Mouse (Mus musculus): ENCODE data around the gene Plpp4. TPM values are rescaled to one million over a fixed set of nuclear protein-coding genes. Genes with fewer than 3 reads are reported as not detected.

Plpp4 gene
- total and polyA plus RNA-seq, 3 experiments: not detected

DNA sequence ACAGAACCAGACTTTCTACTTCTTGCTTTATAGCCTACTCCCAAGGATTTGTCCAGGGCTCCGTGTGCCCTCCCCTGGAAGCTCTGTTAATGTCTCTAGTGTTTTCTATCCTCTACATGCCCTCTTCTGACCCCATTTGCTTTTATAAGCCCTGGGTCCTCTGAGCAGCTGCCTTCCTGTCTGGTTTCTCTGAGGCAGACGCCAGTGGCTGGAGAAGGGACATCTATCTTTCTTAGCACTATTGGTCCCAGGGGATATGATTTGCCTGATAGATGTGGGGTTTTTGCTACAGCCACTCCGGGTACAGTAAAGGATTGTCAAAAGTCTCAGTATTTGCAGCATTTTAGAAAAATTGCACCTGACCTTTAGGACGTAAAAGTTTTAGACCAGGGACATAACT, 46.5 kb downstream of the Plpp4 start:
- no peak for TF ChIP-seq ZC3H11A (IDR thresholded peaks at IDR 0.05; ENCODE audit: low read depth, low read length)
- no peak for TF ChIP-seq PAX5 (IDR thresholded peaks at IDR 0.05; ENCODE audit: low read length)
- TF ChIP-seq POLR2A (IDR thresholded peaks at IDR 0.05; ENCODE audit: low read depth, low read length): no peak
- TF ChIP-seq BHLHE40 (IDR thresholded peaks at IDR 0.05; ENCODE audit: low read depth, low read length): no peak
- TF ChIP-seq JUND (conservative IDR thresholded peaks at IDR 0.05; ENCODE audit: low read depth, low read length): no peak
- TF ChIP-seq TCF12 (IDR thresholded peaks at IDR 0.05; ENCODE audit: low read depth, low read length): no peak
- no peak for TF ChIP-seq SIN3A (IDR thresholded peaks at IDR 0.05; ENCODE audit: low read length)
- TF ChIP-seq ELF1 (IDR thresholded peaks at IDR 0.05; ENCODE audit: low read depth, low read length): no peak
- TF ChIP-seq MXI1 (IDR thresholded peaks at IDR 0.05; ENCODE audit: low read depth, low read length): no peak
- no peak for TF ChIP-seq IRF4 (IDR thresholded peaks at IDR 0.05; ENCODE audit: low read depth, low read length)
- dilution Hi-C loops (cut with MboI; ENCODE audit: extremely low pct_ligation_motif_present, extremely low pct_unique_long_range_greater_than_20kb, low sequenced_read_pairs): no loop called here
- no peak overlapping the region for H3K4me3 ChIP-seq (replicated peaks in 1 of 3; ENCODE audit: low read depth in 2 of 3, low read length in 2 of 3, poor library complexity in 1 of 3)
- in situ Hi-C loops (cut with MboI; ENCODE audit: low pct_ligation_motif_present, low pct_unique_long_range_greater_than_20kb, low sequenced_read_pairs): loop anchor here (25.0 kb wide), 1 partner anchor 441 kb away; no protein-coding TSS in a partner anchor
- DNase-seq (ENCODE audit: extremely low read depth): no peak
- H3K36me3 ChIP-seq (replicated peaks in 1 of 2; ENCODE audit: control insufficient read depth in 1 of 2, insufficient read depth in 1 of 2, low read length in 1 of 2): no peaks in the 10 kb centered on the region
- H3K79me2 ChIP-seq (replicated peaks; ENCODE audit: control insufficient read depth, extremely low read depth, insufficient read depth, poor library complexity, severe bottlenecking): no peaks in the 10 kb centered on the region
- H3K27me3 ChIP-seq (replicated peaks): peaks cover 91% of the 10 kb centered on the region
- no peaks in the 10 kb centered on the region for H3K9me3 ChIP-seq (replicated peaks; ENCODE audit: low read length)
- H3K9ac ChIP-seq (ENCODE audit: insufficient read depth, low read depth): no peak overlapping the region
- H3K4me1 ChIP-seq (ENCODE audit: control insufficient read depth in 1 of 2, insufficient read depth in 2 of 2): no peaks in the 10 kb centered on the region
- H3K27ac ChIP-seq (ENCODE audit: insufficient read depth, low read depth): no peak overlapping the region
- H3K4me2 ChIP-seq (ENCODE audit: insufficient read depth, low read depth, poor library complexity, severe bottlenecking): no peak overlapping the region

DNA sequence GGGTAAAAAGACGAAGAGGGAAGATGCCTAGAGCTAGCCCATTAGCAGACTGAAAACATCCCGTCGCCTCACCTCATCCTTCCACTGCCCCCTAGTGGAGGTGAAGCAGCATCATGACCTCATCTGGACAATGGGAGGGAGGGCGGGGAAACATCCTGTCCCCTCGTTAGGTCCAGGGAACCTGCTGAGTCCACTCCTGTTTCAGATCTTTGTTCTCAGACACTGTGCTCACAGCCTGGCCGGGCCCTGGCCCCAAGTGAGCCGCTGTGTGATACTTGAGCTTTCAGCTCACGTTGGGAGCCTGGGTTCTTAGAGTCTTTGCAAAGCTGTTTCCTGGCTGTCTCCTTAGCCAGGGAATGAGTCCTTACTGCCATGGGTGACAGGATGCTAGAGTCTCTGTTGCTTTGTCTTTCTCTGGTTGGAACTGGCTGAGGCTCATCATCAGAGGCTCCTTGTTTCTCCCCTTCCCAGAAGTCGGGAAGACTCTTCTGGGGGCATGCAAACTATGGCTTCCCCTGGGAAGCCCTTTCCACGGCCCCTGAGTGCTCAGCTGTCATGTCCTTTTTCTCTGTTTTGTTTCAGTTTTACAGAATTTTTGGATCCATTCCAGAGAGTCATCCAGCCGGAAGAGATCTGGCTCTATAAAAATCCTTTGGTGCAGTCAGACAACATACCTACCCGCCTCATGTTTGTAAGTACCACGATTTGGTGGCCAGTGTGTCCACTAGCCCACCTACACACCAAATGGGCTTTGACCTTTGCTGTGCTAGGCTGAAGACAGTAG, 50.4 kb downstream of the Plpp4 start:
- dilution Hi-C loops (cut with MboI; ENCODE audit: extremely low pct_ligation_motif_present, extremely low pct_unique_long_range_greater_than_20kb, low sequenced_read_pairs) (no loop called here), in situ Hi-C loops (cut with MboI; ENCODE audit: low pct_ligation_motif_present, low pct_unique_long_range_greater_than_20kb, low sequenced_read_pairs) (loop anchor here (25.0 kb wide), 1 partner anchor 445 kb away; no protein-coding TSS in a partner anchor)
- Histone ChIP-seq H3K4me1 (ENCODE audit: control insufficient read depth in 1 of 2, insufficient read depth in 2 of 2) (no peaks in the 10 kb centered on the region), H3K27ac (ENCODE audit: insufficient read depth, low read depth) (no peak overlapping the region), H3K79me2 (replicated peaks; ENCODE audit: control insufficient read depth, extremely low read depth, insufficient read depth, poor library complexity, severe bottlenecking) (no peaks in the 10 kb centered on the region), H3K36me3 (replicated peaks in 1 of 2; ENCODE audit: control insufficient read depth in 1 of 2, insufficient read depth in 1 of 2, low read length in 1 of 2) (no peaks in the 10 kb centered on the region), H3K9ac (ENCODE audit: insufficient read depth, low read depth) (no peak overlapping the region), H3K4me3 (replicated peaks in 1 of 3; ENCODE audit: low read depth in 2 of 3, low read length in 2 of 3, poor library complexity in 1 of 3) (no peak overlapping the region), H3K9me3 (replicated peaks; ENCODE audit: low read length) (no peaks in the 10 kb centered on the region), H3K27me3 (replicated peaks) (peaks cover 88% of the 10 kb centered on the region), H3K4me2 (ENCODE audit: insufficient read depth, low read depth, poor library complexity, severe bottlenecking) (no peak overlapping the region)
- peak; percentile 36 for DNase-seq (ENCODE audit: extremely low read depth)
- no peak for TF ChIP-seq BHLHE40 (IDR thresholded peaks at IDR 0.05; ENCODE audit: low read depth, low read length)
- TF ChIP-seq TBP (conservative IDR thresholded peaks at IDR 0.05; ENCODE audit: low read depth, low read length): no peak
- no peak for TF ChIP-seq JUND (conservative IDR thresholded peaks at IDR 0.05; ENCODE audit: low read depth, low read length)
- no peak for TF ChIP-seq RCOR1 (conservative IDR thresholded peaks at IDR 0.05; ENCODE audit: low read depth, low read length)
- TF ChIP-seq MAZ (IDR thresholded peaks at IDR 0.05; ENCODE audit: low read depth, low read length): 0 out of 2 replicates have a peak, but pooled peaks have one; percentile 25
- TF ChIP-seq CHD2 (IDR thresholded peaks at IDR 0.05; ENCODE audit: low read length): no peak
- peak; percentile 9 to 69; a peak in 3 of 4 replicates for TF ChIP-seq CTCF (conservative IDR thresholded peaks at IDR 0.05 in 1 of 2, IDR thresholded peaks at IDR 0.05 in 1 of 2; ENCODE audit: low read depth in 2 of 2, low read length in 2 of 2)
- no peak for TF ChIP-seq ZNF384 (IDR thresholded peaks at IDR 0.05; ENCODE audit: low read depth, low read length)
- TF ChIP-seq RAD21 (IDR thresholded peaks at IDR 0.05; ENCODE audit: low read depth, low read length): peak; percentile 57
- TF ChIP-seq ETS1 (conservative IDR thresholded peaks at IDR 0.05; ENCODE audit: low read depth, low read length): no peak
- no peak for TF ChIP-seq GABPA (IDR thresholded peaks at IDR 0.05; ENCODE audit: insufficient replicate concordance, low read depth, low read length)
- no peak for TF ChIP-seq MXI1 (IDR thresholded peaks at IDR 0.05; ENCODE audit: low read depth, low read length)
- peak; percentile 37 for TF ChIP-seq SMC3 (IDR thresholded peaks at IDR 0.05; ENCODE audit: low read depth, low read length)
- TF ChIP-seq E2F4 (IDR thresholded peaks at IDR 0.05; ENCODE audit: insufficient replicate concordance, low read depth, low read length): no peak
- no peak for TF ChIP-seq USF1 (IDR thresholded peaks at IDR 0.05; ENCODE audit: low read depth, low read length)
- TF ChIP-seq CHD1 (IDR thresholded peaks at IDR 0.05; ENCODE audit: low read depth, low read length): no peak
